Mouse (Mus musculus): ENCODE measurements around the gene Xrcc4.
A peak's percentile ranks its signal among the peaks of the same experiment; 100 is the strongest.

Gene Xrcc4

DNA sequence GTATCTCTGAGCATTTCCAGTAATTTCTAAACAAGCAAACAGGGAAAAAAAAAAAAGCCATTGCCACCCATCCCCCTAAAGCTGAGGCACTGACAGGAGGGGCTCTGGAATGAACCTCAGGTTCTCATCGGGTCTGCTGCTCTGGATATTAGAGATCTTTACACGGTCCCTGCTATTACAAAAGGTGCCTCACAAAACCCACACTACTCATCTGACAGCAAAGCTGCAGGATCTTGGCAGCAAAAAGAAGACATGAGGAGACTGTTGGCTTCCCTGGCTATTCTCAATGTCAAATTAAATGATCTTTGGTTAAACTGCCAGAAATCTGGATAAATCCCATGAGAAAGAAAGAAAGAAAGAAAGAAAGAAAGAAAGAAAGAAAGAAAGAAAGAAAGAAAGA, 145.1 kb downstream of the Xrcc4 start:
- DNase-seq (ENCODE audit: low spot score), result no peak

DNA sequence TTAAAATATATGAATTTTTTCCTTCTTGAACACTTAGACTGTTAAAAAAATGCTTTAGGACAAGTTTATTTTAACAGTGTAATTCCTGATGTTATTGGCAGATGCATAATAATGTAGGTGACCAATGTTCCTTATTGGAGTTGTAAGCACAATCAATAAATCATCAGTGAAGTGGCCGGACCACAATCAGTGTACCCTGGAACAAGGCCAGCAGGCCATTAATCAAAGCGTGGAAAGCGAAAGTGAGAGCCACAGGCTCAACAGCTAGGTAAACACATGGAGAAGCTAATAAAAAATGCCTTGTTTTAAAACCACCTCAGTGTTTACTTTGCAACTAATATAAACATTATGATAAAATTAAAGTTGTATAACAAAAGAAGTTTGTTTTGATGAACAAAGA, 159.9 kb downstream of the Xrcc4 start:
- DNase-seq (ENCODE audit: low spot score), result no peak

DNA sequence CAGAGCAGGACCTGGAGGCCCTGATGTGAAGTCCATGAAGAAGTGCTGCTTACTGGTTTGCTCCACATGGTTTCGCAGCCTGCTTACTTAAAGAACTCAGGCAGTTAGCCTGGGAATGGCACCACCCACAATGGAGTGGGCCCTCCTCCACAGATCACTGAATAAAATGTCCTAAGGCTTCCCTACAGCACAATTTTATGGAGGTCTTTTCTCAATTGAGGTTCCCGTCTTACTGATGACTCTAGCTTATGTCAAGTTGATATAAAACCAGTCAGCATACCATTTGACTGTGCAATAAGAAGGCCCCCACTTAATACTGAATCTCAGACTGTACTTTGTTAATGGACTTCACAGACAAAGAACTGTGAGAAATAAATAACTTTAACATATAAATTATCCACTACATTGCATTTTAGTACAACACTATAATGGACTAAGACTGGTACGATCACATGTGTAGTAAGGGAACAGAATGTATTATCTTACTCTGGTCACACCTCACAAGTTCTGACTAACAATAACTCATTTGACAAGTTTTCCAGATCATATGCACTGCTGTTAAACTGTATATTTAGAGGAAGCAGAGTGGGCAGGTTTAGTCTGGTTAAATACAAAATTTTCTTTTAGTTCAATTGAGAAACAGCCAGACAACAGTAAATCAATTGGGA, 170.5 kb downstream of the Xrcc4 start:
- DNase-seq (ENCODE audit: low spot score), result no peak

DNA sequence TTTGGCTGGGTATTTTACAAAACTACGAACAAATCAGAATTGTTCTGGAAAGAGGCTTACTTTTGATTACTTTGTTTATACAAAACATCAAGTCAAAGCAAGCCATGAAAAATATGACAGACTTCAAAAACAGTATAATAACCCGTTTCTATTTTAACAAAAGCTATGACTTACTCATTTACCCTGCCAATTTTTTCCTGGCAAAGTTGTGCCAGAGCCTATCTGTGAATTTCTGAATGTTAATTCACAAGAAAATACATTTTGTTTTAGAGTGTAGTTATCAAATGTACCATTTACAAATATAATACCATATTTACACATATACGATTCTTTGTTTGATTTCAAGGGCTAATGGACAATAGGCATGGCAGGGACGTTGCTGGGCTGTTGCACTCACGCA, 175.1 kb downstream of the Xrcc4 start:
- no peak for DNase-seq (ENCODE audit: low spot score)

DNA sequence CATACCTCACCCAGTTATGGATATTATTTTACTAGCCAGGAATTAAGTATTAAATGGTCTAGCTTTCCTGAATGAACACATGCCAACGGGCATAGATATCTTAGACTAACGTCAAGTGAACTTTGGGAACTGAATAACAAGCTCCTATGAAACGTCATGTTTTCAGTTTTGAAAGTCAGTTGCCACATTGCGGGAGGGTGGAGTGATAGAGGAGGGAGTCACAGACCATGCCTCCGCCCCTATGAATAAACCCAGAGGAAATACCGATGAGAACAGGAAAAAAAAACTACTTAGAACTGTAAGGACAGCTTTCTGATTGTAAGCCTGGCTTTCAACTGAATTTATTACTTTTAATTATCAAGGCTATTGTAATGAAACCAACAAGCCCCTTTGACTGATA, 175.5 kb downstream of the Xrcc4 start:
- no peak for DNase-seq (ENCODE audit: low spot score)

DNA sequence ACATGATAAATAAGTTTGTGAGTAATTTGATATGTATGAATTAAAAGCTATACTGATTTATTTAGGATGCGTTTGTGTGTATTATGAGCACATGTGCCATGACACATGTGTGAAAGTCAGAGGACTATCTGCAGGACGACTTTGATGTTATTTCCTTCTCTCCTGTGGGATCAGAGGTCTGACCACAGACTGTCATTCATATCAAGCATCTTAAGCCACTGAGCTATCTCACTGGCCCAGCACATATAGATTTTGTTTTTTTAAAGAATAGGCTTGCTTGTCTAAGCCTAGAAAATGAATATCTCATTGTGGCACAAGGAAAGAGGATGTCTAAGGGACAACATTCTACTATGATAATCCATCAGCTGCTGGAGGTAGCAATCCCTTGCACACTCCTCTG, 183.3 kb downstream of the Xrcc4 start:
- DNase-seq (ENCODE audit: low spot score), result no peak

DNA sequence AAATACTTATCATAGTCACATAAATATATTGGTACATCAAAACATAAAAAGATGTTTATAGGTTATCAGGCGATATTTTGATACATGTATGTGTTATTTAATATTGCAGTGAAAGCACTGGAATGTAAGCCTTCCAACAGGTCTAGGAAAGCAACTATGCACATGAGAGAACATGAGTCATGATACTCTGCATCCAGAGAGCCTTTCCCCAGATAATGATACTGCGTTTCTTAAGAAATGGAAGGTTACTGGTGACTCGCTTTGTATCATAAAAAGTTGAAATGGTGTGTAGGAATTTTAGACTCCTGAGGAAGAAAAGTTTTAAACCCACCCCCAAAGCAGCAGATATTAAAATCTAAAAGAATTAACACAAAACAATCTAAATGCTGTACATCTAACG, 190.3 kb downstream of the Xrcc4 start:
- DNase-seq (ENCODE audit: low spot score), result no peak

DNA sequence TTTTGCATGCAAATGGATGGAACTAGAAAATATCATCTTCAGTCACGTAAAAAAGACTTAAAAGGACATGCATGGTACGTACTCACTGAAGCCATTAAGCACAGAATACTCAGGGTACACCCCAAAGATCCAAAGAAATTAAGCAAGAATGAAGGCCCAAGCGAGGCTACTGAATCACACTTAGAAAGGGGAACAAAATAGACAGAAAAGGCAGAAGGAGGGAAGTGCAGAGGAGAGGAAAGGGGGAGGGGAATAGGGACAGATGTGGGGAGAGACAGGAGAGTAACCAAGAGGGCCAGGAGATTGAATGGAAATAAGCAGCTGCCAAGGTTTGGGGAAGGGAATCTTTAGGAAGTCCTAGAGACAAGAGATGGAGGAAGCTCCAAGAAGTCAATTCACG, 197.3 kb downstream of the Xrcc4 start:
- DNase-seq (ENCODE audit: low spot score), result no peak

DNA sequence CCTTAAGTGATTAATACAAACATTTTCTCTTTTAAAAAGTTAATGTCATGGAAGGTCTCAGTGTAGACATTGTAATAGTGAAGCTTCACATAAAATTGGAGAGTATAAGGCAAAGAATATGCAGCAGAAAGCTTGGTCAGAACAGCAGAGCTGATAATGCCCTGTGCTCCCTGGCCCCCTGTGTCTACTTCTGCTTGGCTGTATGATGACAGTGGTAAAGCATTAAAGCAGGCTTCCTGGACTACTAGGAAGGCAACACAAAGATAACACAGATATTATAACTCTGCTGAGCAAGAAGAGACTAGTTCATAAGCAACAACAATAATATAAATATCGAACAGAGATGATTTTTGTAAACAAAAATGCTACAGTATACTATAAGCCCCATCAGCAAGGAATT, 199.2 kb downstream of the Xrcc4 start:
- DNase-seq (ENCODE audit: low spot score), result no peak

DNA sequence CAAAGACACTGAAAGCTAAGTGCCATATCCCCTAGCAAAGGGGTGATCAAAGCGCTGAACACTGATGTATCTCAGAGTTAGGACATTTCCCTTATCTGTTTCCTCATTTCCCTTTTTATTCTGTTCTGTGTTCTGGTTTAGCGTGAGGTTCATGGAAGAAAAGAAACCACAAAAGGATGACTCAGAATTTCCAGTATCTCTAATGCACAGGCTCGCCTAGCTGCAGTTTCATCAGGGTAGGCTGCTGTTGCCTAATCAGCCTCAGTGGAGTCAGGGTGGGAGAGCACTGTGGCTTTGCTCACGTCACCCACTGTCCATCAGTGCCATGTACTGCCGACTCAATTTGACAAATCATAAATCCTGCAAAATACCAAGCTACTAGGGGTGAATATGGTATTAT, 200.3 kb downstream of the Xrcc4 start:
- DNase-seq (ENCODE audit: low spot score), result no peak

DNA sequence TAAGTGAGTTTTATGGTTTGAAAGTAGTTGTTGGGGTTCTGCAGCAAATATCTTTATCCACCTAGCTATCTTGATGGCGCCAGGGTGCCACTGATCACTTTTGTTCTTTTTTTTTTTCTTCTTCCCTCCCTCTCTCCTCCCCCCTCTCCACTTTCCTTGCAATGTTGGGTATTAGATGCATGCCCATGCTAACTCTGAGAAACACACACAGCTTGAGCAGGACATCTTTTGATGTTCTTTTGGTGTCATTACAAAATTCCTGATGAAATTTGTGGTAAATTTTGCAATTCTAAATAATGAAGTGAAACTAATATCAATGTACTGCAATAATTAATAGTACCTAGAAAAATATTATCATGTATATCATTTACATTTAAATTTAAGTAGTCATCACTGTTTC, 205.9 kb downstream of the Xrcc4 start:
- no peak for DNase-seq (ENCODE audit: low spot score)

DNA sequence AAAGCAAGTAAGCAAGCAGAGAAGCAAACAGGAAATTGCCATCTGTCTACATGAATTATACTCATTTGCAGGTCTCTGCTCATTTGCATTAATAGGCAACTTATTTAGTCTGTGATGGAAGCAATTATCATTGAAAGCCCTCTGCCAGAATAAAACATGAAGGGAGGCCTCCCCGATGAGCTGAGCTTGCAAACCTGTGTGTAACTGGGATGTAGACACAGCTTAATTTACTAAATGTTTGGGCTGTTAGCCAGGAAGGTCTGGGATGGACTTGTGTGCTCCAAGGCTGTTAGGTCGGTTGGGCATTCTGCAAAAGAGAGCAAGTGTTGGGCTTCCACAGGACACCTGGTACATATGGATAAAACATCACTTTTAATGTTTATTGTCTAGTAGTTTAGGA, 208.1 kb downstream of the Xrcc4 start:
- DNase-seq (ENCODE audit: low spot score), result peak; percentile 43

DNA sequence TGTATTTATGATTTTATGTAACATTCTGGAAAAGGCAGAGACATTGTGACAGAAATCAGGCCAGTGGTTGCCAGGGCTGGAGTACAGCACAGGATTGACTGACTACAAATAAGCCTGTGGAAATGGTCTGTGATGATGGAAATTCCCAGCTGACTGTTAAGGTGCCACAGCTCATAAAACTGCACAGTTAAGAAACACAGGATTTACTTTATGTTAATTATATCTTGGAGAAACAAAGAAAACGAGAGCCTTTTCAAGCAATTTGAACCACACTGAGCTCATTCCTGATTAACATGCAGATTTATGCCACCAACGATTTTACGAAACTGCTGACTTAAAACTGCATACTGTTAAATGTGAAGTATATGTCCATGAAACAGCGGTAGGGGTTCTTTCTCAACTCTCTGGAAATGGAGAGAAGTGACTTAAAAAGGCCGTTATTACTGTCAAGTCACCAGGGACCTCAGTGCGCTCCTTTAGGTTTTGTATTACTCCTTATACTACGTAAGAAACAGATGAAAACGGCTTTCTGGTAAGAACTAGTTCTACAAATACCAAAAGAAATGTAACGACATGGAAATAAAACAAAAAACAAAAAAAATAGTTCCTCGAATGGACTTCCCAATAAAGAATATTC, 210.5 kb downstream of the Xrcc4 start:
- no peak for DNase-seq (ENCODE audit: low spot score)

DNA sequence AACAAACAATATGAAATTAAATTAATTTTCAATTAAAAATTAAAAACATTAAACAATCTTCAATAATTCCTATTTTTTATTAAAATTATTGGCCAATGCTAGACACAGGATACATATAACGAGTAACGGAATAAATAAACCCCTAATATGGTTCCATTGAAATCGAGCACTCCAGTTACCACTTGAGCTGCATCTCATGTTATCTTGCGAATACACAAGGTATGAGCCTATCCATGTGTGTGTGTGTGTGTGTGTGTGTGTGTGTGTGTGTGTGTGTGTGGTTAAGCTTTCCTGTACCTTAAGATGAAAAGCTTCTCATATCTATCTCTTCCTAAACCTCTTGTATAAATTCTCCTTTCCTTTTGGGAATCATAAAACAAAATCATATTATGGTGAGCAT, 213.9 kb downstream of the Xrcc4 start:
- DNase-seq (ENCODE audit: low spot score), result no peak

DNA sequence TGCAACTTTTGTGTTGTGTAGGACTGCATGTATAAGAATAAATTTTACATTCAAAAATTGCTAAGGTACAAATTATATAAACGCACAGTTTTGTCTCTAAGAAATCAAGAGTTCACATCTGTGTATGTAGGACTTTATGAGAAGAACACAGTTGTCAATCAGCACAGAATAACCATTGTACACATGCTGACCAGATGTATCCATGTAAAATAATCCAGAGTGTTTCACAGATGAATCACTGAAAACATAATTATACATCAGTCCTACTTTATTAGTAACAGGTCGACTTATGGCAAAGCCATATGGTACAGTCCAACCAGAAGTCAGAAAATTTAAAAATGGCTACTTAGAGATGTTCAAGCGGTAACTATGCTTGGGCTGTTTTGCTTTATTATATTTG, 216.7 kb downstream of the Xrcc4 start:
- DNase-seq (ENCODE audit: low spot score), result no peak

DNA sequence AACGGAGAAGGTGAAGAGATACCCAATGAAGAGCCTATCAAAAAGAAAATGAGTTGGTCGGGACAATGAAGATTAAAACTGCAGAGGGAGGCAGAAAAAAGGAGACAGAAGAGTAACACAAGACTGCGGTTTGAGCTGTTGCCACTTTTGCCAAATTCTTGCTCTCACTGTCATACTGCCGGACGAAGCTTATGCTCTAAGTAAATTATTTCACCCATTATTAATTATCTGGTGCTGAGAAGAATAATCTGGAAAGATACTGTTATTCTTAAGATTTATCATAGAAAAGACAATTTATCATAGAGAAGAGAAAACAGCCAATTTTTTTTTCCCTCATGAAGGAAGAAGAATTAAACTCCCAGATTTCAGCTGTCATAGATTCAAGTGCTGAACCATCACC, 235.3 kb downstream of the Xrcc4 start:
- no peak for DNase-seq (ENCODE audit: low spot score)

DNA sequence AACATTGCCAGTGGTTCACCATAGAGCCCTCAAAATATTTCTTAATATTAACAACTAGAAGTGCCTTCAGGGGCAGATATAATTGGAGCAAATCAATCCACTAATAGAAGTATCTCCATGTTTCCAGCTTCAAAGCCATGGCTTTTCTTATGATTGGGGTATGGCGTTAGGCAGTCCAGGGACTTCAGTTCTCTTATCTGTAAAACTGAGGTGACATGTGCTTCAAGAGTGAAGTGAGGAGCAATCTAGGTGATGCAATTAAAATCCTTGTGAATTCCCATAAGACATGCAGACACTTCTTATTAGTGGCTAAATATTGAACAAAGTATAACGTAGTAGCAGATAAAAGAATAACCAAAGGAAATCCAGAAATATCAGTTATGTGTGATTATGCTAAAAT, 238.7 kb downstream of the Xrcc4 start:
- DNase-seq (ENCODE audit: low spot score), result no peak

DNA sequence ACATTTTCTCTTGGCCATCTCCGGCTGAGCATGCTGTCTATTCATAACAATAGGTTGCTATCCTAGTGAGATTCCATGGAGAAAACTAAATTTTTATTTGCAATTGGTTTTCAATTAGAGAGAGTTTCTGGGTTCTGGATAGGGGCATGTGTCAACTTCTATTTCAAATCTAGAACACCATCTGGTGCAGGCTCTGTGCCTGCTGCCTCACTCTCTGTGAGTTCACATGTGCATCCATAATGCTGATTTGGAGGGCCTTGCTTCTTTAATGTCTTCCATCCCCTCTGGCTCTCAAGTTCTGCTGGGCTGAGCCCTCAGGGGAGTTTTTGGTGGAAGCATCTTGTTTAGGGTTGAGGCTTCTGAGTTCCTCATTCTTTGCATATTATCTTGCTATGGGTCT, 239.5 kb downstream of the Xrcc4 start:
- no peak for DNase-seq (ENCODE audit: low spot score)

DNA sequence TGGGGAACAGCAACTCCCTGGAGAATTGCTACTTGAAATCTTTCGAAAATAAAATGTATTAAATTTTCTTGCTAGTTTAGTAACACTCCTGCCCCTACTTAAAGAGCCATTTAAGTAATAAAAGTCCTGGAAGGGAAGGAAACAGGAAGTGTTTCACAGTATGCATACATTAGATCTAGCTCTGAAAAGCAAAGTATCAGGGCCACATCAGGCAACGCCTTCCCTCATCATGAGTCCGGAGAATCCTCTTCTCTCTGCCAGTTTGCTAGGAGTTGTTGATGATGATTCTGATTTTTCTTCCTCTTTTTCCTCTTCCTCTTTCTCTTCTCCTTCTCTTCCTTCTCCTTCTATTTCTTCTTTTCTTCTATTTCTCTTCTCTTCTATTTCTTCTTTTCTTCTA, 250.8 kb downstream of the Xrcc4 start:
- DNase-seq (ENCODE audit: low spot score), result no peak

DNA sequence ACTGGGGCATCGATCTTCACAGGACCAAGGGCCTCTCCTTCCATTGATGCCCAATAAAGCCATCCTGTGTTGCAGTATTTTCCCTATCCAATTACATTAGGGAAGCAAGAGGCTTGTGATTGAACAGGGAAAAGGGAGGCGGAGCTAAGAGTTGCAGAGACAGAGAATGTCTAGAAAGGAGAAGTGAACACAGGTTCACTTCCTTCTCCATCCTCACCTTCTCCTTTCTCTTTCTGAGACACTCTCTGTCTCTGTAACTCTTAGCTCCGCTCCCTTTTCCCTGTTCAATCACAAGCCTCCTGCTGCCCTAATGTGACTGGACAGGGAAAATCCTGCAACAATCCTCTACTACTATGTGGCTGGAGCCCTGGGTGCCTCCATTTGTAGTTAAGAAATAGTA, 254.9 kb downstream of the Xrcc4 start:
- DNase-seq (ENCODE audit: low spot score), result no peak

DNA sequence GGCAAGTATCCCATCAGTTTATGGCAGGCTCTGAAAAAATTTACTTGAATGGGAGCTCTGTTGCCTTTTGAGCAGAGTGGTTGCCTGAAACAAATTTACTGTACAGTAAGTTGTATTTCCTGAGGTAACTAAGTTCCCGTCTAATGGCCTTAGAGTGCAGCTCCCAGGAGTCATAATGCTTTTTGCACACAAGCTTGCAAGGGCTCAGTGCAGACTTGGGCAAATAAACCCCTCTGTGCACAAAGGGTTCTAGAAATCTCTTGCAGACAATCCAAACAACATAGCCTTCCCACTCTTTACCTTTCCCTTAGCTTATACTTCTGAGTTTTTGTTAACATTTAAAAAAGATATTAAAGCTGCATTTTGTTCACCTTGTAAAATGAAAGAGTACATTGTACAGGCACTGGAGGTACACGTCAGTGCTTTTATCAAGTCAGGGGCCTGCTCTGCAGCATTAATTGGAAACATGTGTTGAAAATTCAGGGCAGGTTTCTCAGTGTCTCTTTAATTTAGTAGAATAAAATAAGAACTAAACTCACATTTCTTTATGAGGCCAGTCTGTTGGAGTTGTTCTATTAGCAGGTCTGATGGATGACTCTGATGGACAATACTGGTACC, 256.2 kb downstream of the Xrcc4 start:
- DNase-seq (ENCODE audit: low spot score), result no peak

DNA sequence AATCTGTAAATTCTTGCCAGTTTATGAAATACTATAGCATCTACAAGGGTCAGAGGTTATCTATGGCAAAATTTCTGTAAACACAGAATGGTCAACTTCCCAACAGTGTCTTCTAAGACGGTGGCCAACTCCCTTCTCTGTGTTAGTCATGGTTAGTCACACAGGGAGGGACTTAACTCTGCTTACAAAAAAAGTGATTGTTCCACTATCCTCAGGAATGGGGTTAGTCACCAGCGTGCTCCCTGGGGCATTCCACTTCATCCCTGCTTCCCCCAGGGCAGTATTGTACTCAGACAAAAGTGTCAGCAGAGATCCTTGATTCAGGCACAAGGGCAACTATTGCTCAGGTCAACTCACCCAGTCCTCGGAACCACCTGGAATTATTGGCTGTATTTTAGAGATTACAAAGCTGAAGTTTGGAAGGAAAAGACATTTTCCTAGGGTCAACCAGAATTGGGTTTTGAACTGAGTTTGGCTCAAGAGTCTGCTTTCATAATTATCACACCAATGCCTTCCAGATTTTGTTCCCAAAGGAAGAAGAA, 260.9 kb downstream of the Xrcc4 start:
- DNase-seq (ENCODE audit: low spot score), result no peak

DNA sequence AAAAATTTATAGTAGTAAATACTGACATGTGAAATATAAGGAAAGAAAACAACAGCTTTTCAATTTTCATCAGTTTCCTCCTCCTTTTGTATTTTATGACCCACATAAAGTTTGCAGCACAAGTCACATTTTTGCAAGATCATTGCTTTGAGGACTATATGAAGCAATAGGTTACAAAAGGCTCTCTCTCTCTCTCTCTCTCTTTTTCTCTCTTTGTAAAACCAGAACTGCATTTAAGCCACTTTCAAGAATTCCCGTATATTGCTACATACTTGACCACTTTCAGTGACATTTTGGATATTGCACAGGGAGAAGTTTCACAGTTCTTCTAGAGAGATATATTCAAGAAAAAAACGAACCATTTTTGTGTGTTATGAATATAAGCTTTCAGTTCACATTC, 261.6 kb downstream of the Xrcc4 start:
- DNase-seq (ENCODE audit: low spot score), result no peak

DNA sequence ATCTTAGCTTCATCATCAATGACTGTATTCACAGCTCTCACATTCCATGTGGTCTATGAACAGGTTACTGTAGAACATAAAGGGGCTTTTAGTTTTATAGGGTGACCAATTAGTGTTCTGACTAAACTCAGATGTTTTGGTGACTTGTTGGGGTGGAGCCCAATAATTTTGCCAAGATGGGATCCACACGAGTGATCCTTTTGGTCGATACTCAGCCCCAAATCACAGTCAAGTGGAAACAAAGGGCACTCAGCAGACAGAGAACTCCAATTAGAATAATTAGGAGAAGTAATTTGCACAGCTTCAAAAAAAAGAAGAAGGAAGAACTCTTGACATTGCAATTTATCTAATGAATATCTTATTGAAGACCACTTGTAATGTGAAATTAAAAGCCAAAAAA, 274.9 kb downstream of the Xrcc4 start:
- peak; percentile 12 for DNase-seq (ENCODE audit: low spot score)

Data from retina, embryonic 14.5 days (tissue).